Mouse (Mus musculus): ENCODE data around the gene S100a3. TPM values are rescaled to one million over a fixed set of nuclear protein-coding genes. Genes with fewer than 3 reads are reported as not detected.

S100a3 gene
- polyA plus RNA-seq, 1 experiment from 2014 or later: not detected

DNA sequence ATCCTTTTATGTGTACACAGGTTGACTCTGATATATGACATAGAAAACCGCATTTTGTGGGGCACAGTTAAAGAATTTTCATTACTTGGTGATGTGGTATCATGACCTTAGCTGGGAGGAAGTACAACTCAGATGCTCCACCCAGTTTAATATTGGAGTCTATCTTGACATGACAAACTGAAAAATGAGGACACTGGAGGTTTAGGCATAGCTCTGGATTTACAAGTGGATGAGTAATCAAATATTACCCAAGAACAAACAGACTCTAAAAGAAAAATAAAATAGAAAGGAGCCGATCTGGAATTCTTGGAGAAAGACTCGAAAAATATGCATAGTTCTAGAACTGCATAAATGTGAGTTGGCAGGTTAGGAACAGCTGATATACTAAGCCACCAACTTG, 14.9 kb downstream of the S100a3 start:
- Histone ChIP-seq H3K36me3 (no peaks in the 10 kb centered on the region), H3K27ac (no peak overlapping the region), H3K4me1 (replicated peaks) (no peaks in the 10 kb centered on the region), H3K27me3 (no peaks in the 10 kb centered on the region), H3K9ac (no peak overlapping the region), H3K9me3 (replicated peaks) (no peaks in the 10 kb centered on the region), H3K4me2 (no peak overlapping the region), H3K4me3 (replicated peaks) (no peak overlapping the region)
- no peak for ATAC-seq (ENCODE audit: low read depth)
- WGBS (ENCODE audit: insufficient replicate concordance): 56% methylated on average over 3 of the region's 3 CpGs
- DNase-seq: no peak

- Histone ChIP-seq H3K27me3 (no peaks in the 10 kb centered on the region), H3K4me2 (no peak overlapping the region), H3K4me1 (replicated peaks) (no peaks in the 10 kb centered on the region), H3K9ac (no peak overlapping the region), H3K9me3 (replicated peaks) (no peaks in the 10 kb centered on the region), H3K36me3 (no peaks in the 10 kb centered on the region), H3K4me3 (replicated peaks) (no peak overlapping the region), H3K27ac (no peak overlapping the region)
- ATAC-seq (ENCODE audit: low read depth) (no peak), DNase-seq (no peak)
- 58% methylated on average over 10 of the region's 10 CpGs for WGBS (ENCODE audit: insufficient replicate concordance)
Measured at GRCm38 (mm10) chr3:90576351-90577001, 16.1 kb downstream of the S100a3 start.

DNA sequence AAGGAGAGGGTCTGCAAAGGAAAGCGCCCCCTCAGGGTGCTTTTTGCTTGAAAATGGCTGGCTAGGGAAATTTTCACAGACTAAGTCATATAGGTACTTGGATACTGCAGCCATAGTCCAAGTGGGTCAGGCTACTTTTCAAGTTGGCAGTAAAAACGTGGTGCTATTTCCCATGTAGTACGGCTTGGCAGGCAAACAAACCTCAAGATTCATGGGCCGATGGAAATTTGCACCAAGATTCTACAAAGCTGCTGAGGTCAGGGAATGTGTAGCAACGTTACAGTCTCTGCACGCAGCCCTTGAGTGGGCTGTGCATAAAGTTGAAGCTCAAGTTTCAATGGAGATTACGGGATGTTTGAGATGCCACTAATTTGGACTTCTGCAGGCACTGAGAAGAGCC, 19.1 kb downstream of the S100a3 start:
- no peaks in the 10 kb centered on the region for H3K4me1 ChIP-seq (replicated peaks)
- no peak overlapping the region for H3K4me2 ChIP-seq
- ATAC-seq (ENCODE audit: low read depth) (no peak), DNase-seq (no peak)
- no peaks in the 10 kb centered on the region for H3K27me3 ChIP-seq
- no peaks in the 10 kb centered on the region for H3K9me3 ChIP-seq (replicated peaks)
- H3K27ac ChIP-seq: no peak overlapping the region
- no peak overlapping the region for H3K9ac ChIP-seq
- H3K4me3 ChIP-seq (replicated peaks): no peak overlapping the region
- 67% methylated on average over 7 of the region's 7 CpGs for WGBS (ENCODE audit: insufficient replicate concordance)
- no peaks in the 10 kb centered on the region for H3K36me3 ChIP-seq

DNA sequence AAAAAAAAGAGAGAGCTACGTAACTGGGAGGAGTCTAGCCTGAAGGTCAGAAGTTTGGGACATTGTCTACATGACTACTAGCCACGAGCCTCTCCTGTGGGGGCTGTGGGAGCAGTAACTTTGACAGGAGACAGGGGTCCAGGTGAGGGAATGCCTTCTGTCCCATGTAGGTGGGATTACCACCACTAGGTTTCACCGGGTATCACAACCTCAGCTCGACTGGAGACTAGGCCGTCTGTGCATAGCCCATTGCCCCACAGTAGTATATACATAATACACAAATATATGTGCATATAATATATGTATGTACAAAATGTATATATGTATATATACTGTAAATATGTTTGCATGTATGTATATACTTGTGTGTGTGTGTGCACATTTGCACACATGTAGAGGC, 20.8 kb downstream of the S100a3 start:
- Histone ChIP-seq H3K9ac (no peak overlapping the region), H3K4me2 (no peak overlapping the region), H3K36me3 (no peaks in the 10 kb centered on the region), H3K9me3 (replicated peaks) (no peaks in the 10 kb centered on the region), H3K27me3 (no peaks in the 10 kb centered on the region), H3K4me1 (replicated peaks) (no peaks in the 10 kb centered on the region), H3K27ac (no peak overlapping the region), H3K4me3 (replicated peaks) (no peak overlapping the region)
- 82% methylated on average over 5 of the region's 5 CpGs for WGBS (ENCODE audit: insufficient replicate concordance)
- no peak for ATAC-seq (ENCODE audit: low read depth)
- DNase-seq: no peak

DNA sequence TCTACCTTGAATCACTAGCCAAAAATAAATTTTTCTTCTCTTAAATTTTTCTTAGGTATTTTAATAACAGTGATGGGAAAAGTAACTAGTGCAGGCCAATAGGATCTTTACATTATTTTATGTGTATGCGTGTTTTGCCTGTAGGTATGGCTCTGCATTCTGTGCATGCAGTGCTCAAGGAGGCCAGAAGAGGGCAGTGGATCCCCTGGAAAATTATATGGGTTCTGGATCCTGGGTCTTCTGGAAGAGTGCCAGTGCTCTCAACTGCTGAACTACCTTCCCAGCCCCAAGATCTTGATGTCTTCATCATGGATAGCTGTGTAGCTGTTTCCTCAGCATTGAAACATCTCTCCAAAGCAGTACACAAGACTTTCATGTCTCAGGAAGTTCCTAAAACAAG, 21.8 kb downstream of the S100a3 start:
- H3K36me3 ChIP-seq: no peaks in the 10 kb centered on the region

GRCm38 (mm10) chr3:90582556-90582955, 22.2 kb downstream of the S100a3 start:
- Histone ChIP-seq H3K9me3 (replicated peaks) (no peaks in the 10 kb centered on the region), H3K27me3 (no peaks in the 10 kb centered on the region), H3K4me3 (replicated peaks) (no peak overlapping the region), H3K4me2 (no peak overlapping the region), H3K27ac (no peak overlapping the region), H3K9ac (no peak overlapping the region), H3K4me1 (replicated peaks) (no peaks in the 10 kb centered on the region), H3K36me3 (no peaks in the 10 kb centered on the region)
- DNase-seq (no peak), ATAC-seq (ENCODE audit: low read depth) (no peak)
- 71% methylated on average over 4 of the region's 4 CpGs for WGBS (ENCODE audit: insufficient replicate concordance)

More for the DNA sequence above, 21.8 kb downstream of the S100a3 start:
- 83% methylated on average over 1 of the region's 1 CpGs for WGBS (ENCODE audit: insufficient replicate concordance)
- DNase-seq (no peak), ATAC-seq (ENCODE audit: low read depth) (no peak)
- Histone ChIP-seq H3K9me3 (replicated peaks) (no peaks in the 10 kb centered on the region), H3K9ac (no peak overlapping the region), H3K27ac (no peak overlapping the region), H3K4me2 (no peak overlapping the region), H3K4me3 (replicated peaks) (no peak overlapping the region), H3K27me3 (no peaks in the 10 kb centered on the region), H3K4me1 (replicated peaks) (no peaks in the 10 kb centered on the region)

DNA sequence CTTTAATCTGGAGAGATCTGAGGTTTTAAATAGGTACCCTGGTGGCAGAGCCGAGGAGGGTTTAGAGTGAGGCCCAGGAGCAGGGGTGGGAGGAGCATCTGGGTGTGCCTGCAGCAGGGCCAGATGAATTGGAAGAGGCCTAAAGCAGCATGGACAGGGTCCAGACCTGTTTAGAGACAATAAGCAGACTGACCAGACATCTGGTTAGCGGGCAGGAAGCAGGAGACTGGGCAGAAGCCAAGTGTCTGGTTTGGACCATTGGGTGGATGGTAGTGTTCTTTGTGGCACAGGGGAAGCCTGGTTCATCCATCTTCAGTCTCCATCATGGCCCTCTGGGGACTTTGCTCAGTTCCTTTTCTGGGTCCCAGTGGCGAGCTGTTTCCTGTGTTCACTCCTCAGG, 23.5 kb downstream of the S100a3 start:
- H3K27me3 ChIP-seq: no peaks in the 10 kb centered on the region
- H3K9me3 ChIP-seq (replicated peaks): no peaks in the 10 kb centered on the region
- no peaks in the 10 kb centered on the region for H3K36me3 ChIP-seq
- no peaks in the 10 kb centered on the region for H3K4me1 ChIP-seq (replicated peaks)
- no peak overlapping the region for H3K4me3 ChIP-seq (replicated peaks)
- WGBS (ENCODE audit: insufficient replicate concordance): 40% methylated on average over 3 of the region's 3 CpGs
- DNase-seq (no peak), ATAC-seq (ENCODE audit: low read depth) (no peak)
- H3K4me2 ChIP-seq: no peak overlapping the region
- H3K9ac ChIP-seq: no peak overlapping the region
- H3K27ac ChIP-seq: no peak overlapping the region

GRCm38 (mm10) chr3:90585595-90585994, 25.2 kb downstream of the S100a3 start:
- Histone ChIP-seq H3K27ac (no peak overlapping the region), H3K27me3 (no peaks in the 10 kb centered on the region), H3K9ac (no peak overlapping the region), H3K4me3 (replicated peaks) (no peak overlapping the region), H3K4me2 (no peak overlapping the region), H3K4me1 (replicated peaks) (no peaks in the 10 kb centered on the region), H3K36me3 (no peaks in the 10 kb centered on the region), H3K9me3 (replicated peaks) (no peaks in the 10 kb centered on the region)
- ATAC-seq (ENCODE audit: low read depth): no peak
- 30% methylated on average over 5 of the region's 5 CpGs for WGBS (ENCODE audit: insufficient replicate concordance)
- DNase-seq: peak; percentile 9

- no peak for ATAC-seq (ENCODE audit: low read depth)
- no peaks in the 10 kb centered on the region for H3K4me1 ChIP-seq (replicated peaks)
- H3K9ac ChIP-seq: no peak overlapping the region
- no peak overlapping the region for H3K4me3 ChIP-seq (replicated peaks)
- H3K4me2 ChIP-seq: no peak overlapping the region
- no peaks in the 10 kb centered on the region for H3K36me3 ChIP-seq
- no peak for DNase-seq
- H3K9me3 ChIP-seq (replicated peaks): no peaks in the 10 kb centered on the region
- 67% methylated on average over 15 of the region's 15 CpGs for WGBS (ENCODE audit: insufficient replicate concordance)
- no peak overlapping the region for H3K27ac ChIP-seq
- H3K27me3 ChIP-seq: no peaks in the 10 kb centered on the region
Measured at GRCm38 (mm10) chr3:90586016-90586643, 25.8 kb downstream of the S100a3 start.

DNA sequence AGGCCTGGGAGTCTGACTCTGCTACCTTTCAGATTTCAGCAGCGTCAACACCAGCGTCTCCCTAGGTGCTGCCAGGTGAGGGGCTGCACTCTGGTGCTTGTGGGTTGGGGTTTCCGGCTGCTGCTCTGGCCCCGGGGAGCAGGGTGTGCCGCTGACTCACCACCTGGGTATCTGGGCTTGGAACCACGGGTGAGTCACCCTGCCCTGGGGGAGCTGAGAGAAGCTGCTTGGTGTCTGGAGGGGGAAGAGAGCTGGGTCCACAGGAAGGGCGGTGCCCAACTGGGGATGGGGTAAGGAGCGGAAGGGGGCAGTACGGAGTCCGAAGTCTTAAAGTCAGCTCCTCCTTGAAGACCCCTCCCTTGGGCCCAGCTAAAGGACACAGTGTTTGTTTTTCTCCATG, 26.5 kb downstream of the S100a3 start:
- H3K9me3 ChIP-seq (replicated peaks): no peaks in the 10 kb centered on the region
- WGBS (ENCODE audit: insufficient replicate concordance): 17% methylated on average over 10 of the region's 10 CpGs
- no peaks in the 10 kb centered on the region for H3K36me3 ChIP-seq
- ATAC-seq (ENCODE audit: low read depth) (peak; percentile 45), DNase-seq (peak; percentile 14)
- no peak overlapping the region for H3K4me3 ChIP-seq (replicated peaks)
- no peaks in the 10 kb centered on the region for H3K27me3 ChIP-seq
- H3K27ac ChIP-seq: no peak overlapping the region
- H3K9ac ChIP-seq: no peak overlapping the region
- no peaks in the 10 kb centered on the region for H3K4me1 ChIP-seq (replicated peaks)
- H3K4me2 ChIP-seq: no peak overlapping the region

- Histone ChIP-seq H3K4me2 (no peak overlapping the region), H3K9ac (no peak overlapping the region), H3K9me3 (replicated peaks) (no peaks in the 10 kb centered on the region), H3K4me1 (replicated peaks) (no peaks in the 10 kb centered on the region), H3K4me3 (replicated peaks) (no peak overlapping the region), H3K27ac (no peak overlapping the region), H3K36me3 (no peaks in the 10 kb centered on the region), H3K27me3 (no peaks in the 10 kb centered on the region)
- 77% methylated on average over 14 of the region's 14 CpGs for WGBS (ENCODE audit: insufficient replicate concordance)
- ATAC-seq (ENCODE audit: low read depth): no peak
- no peak for DNase-seq
Measured at GRCm38 (mm10) chr3:90587361-90588101, 27.2 kb downstream of the S100a3 start.

All from liver, embryonic 13.5 days (tissue).